Mouse (Mus musculus) liver, embryonic 11.5 days (tissue): ENCODE measurements around the gene Acmsd. TPM values are rescaled to one million over a fixed set of nuclear protein-coding genes. Genes with fewer than 3 reads are reported as not detected.
"Not testable (repeated sequence)": the region's sequence is repeated elsewhere in the genome, so short reads cannot be mapped to it uniquely, and the experiment has no call there.

ENCODE experiments used
- ATAC-seq: fragments of 200-750 bp; cut with Nextera tagmentation; replicated peaks from 2 replicates; pipeline ENCODE4 v1.8.0; 2017; ENCODE audit warnings: moderate number of reproducible peaks, mild to moderate bottlenecking, moderate TSS enrichment, moderate library complexity; ENCODE audit not compliant: low FRiP score
- DNase-seq: peaks from one replicate; pipeline ENCODE4 v3.0.0-alpha.2; 2017; ENCODE audit warnings: low spot score
- H3K27ac ChIP-seq: fragments of 300-500 bp; sonication (generic); 2 replicates; pipeline ENCODE4 v1.5.1; 2014; ENCODE audit warnings: mild to moderate bottlenecking, low read depth, low read length, control low read depth
- H3K27me3 ChIP-seq: fragments of 300-500 bp; sonication (generic); replicated peaks from 2 replicates; pipeline ENCODE4 v1.6.1; 2014; ENCODE audit warnings: low read length, mixed read lengths; ENCODE audit not compliant: control insufficient read depth, insufficient read depth
- H3K36me3 ChIP-seq: fragments of 300-500 bp; sonication (generic); 2 replicates; pipeline ENCODE4 v1.6.1; 2014; ENCODE audit warnings: mild to moderate bottlenecking, low read length, moderate library complexity, mixed read lengths; ENCODE audit not compliant: control insufficient read depth, insufficient read depth
- H3K4me1 ChIP-seq: fragments of 300-500 bp; sonication (generic); replicated peaks from 2 replicates; pipeline ENCODE4 v1.6.1; 2014; ENCODE audit warnings: low read length, mixed read lengths; ENCODE audit not compliant: control insufficient read depth, insufficient read depth
- H3K4me2 ChIP-seq: fragments of 300-500 bp; sonication (generic); 2 replicates; pipeline ENCODE4 v1.6.1; 2014; ENCODE audit warnings: mild to moderate bottlenecking, control low read depth, moderate library complexity
- H3K4me3 ChIP-seq: fragments of 300-500 bp; sonication (generic); 2 replicates; pipeline ENCODE4 v1.5.1; 2014; ENCODE audit warnings: low read depth, low read length, control low read depth
- H3K9ac ChIP-seq: fragments of 300-500 bp; sonication (generic); 2 replicates; pipeline ENCODE4 v1.6.1; 2014; ENCODE audit warnings: low read depth, low read length, control low read depth
- H3K9me3 ChIP-seq: fragments of 300-500 bp; sonication (generic); 2 replicates; pipeline ENCODE4 v1.6.1; 2016; ENCODE audit warnings: low read length, inconsistent platforms, mixed read lengths; ENCODE audit not compliant: control insufficient read depth
- WGBS: fragments of 180-500 bp; shearing (Covaris S2); extraction: QIAGEN DNeasy Blood & Tissue Kit; methylation state at CpG from one replicate; pipeline ENCODE4 v1.1.7; 2014; 5-methylcytosine and 5-hydroxymethylcytosine counted together
- polyA plus RNA-seq: library from polyadenylated mRNA; unstranded; fragments of >200 nt; fragmentation: Nextera tagmentation; extraction: Ambion mirVana; gene quantifications from 2 replicates; pipeline ENCODE4 v1.2.1, GENCODE M21; 2014

The Acmsd gene
- polyA plus RNA-seq, 1 experiment from 2014 or later: 7.2 TPM

- Histone ChIP-seq H3K9me3 (no peaks in the 10 kb centered on the region), H3K4me1 (no peaks in the 10 kb centered on the region), H3K27me3 (no peaks in the 10 kb centered on the region), H3K27ac (no peak overlapping the region), H3K4me2 (no peak overlapping the region), H3K9ac (no peak overlapping the region), H3K4me3 (no peak overlapping the region), H3K36me3 (no peaks in the 10 kb centered on the region)
- ATAC-seq (no peak), DNase-seq (no peak)
- 75% methylated on average over 3 of the region's 3 CpGs for WGBS
Observed at GRCm38 (mm10) chr1:127732435-127732834, 3.2 kb downstream of the Acmsd start.

GRCm38 (mm10) chr1:127732841-127733240 is 3.6 kb downstream of the Acmsd start:
- DNase-seq: no peak
- no peak overlapping the region for H3K27ac ChIP-seq
- H3K9ac ChIP-seq: no peak overlapping the region
- no peak overlapping the region for H3K4me2 ChIP-seq
- no peaks in the 10 kb centered on the region for H3K27me3 ChIP-seq
- no peak overlapping the region for H3K4me3 ChIP-seq
- no peaks in the 10 kb centered on the region for H3K36me3 ChIP-seq
- H3K9me3 ChIP-seq: no peaks in the 10 kb centered on the region
- 75% methylated on average over 3 of the region's 3 CpGs for WGBS
- ATAC-seq: no peak
- no peaks in the 10 kb centered on the region for H3K4me1 ChIP-seq

- H3K27ac ChIP-seq: no peak overlapping the region
- WGBS: 68% methylated on average over 3 of the region's 3 CpGs
Observed at GRCm38 (mm10) chr1:127735356-127735755, 6.1 kb downstream of the Acmsd start.

GRCm38 (mm10) chr1:127750401-127751102 is 21.3 kb downstream of the Acmsd start:
- no peaks in the 10 kb centered on the region for H3K27me3 ChIP-seq
- no peak overlapping the region for H3K27ac ChIP-seq
- no peak overlapping the region for H3K4me3 ChIP-seq
- 76% methylated on average over 11 of the region's 11 CpGs for WGBS
- DNase-seq: no peak
- no peaks in the 10 kb centered on the region for H3K36me3 ChIP-seq
- no peak for ATAC-seq
- peaks cover 6% of the 10 kb centered on the region for H3K4me1 ChIP-seq
- no peak overlapping the region for H3K9ac ChIP-seq
- H3K9me3 ChIP-seq: no peaks in the 10 kb centered on the region
- no peak overlapping the region for H3K4me2 ChIP-seq

More at GRCm38 (mm10) chr1:127735356-127735755, 6.1 kb downstream of the Acmsd start:
- Histone ChIP-seq H3K4me1 (no peaks in the 10 kb centered on the region), H3K36me3 (no peaks in the 10 kb centered on the region), H3K9ac (no peak overlapping the region), H3K27me3 (no peaks in the 10 kb centered on the region), H3K4me3 (no peak overlapping the region), H3K4me2 (no peak overlapping the region), H3K9me3 (no peaks in the 10 kb centered on the region)
- no peak for ATAC-seq
- DNase-seq: no peak

GRCm38 (mm10) chr1:127755806-127756205 is 26.6 kb downstream of the Acmsd start:
- Histone ChIP-seq H3K27ac (peak overlapping the region; percentile 91), H3K4me2 (peak overlapping the region; percentile 55; the same call in 1 of the 2 replicates), H3K9me3 (no peaks in the 10 kb centered on the region), H3K4me1 (peaks cover 23% of the 10 kb centered on the region), H3K27me3 (no peaks in the 10 kb centered on the region), H3K36me3 (no peaks in the 10 kb centered on the region), H3K4me3 (no peak overlapping the region), H3K9ac (peak overlapping the region; percentile 51)
- DNase-seq: no peak
- no peak for ATAC-seq
- 46% methylated on average over 4 of the region's 4 CpGs for WGBS

GRCm38 (mm10) chr1:127756331-127757163 is 27.3 kb downstream of the Acmsd start:
- Histone ChIP-seq H3K27ac (peak overlapping the region; percentile 91), H3K4me2 (peak overlapping the region; percentile 55), H3K4me1 (peaks cover 23% of the 10 kb centered on the region), H3K36me3 (no peaks in the 10 kb centered on the region), H3K27me3 (no peaks in the 10 kb centered on the region), H3K4me3 (no peak overlapping the region; the same call in 1 of the 2 replicates), H3K9ac (peak overlapping the region; percentile 63), H3K9me3 (no peaks in the 10 kb centered on the region)
- peak; percentile 98 for ATAC-seq
- WGBS: 33% methylated on average over 5 of the region's 5 CpGs
- DNase-seq: peak; percentile 56

- peak; percentile 21; the same call in 1 of the 2 replicates for ATAC-seq
- 84% methylated on average over 3 of the region's 3 CpGs for WGBS
- Histone ChIP-seq H3K4me2 (peak overlapping the region; percentile 55), H3K27ac (peak overlapping the region; percentile 91), H3K4me1 (peaks cover 23% of the 10 kb centered on the region), H3K9ac (peak overlapping the region; percentile 63)
- not testable (repeated sequence) for H3K36me3 ChIP-seq, H3K4me3 ChIP-seq, DNase-seq, H3K27me3 ChIP-seq, H3K9me3 ChIP-seq
Observed at GRCm38 (mm10) chr1:127757164-127757545, 27.9 kb downstream of the Acmsd start.

- Histone ChIP-seq H3K9ac (no peak overlapping the region), H3K36me3 (no peaks in the 10 kb centered on the region), H3K27ac (no peak overlapping the region), H3K9me3 (no peaks in the 10 kb centered on the region), H3K4me1 (no peaks in the 10 kb centered on the region), H3K4me3 (no peak overlapping the region), H3K27me3 (no peaks in the 10 kb centered on the region), H3K4me2 (no peak overlapping the region)
- ATAC-seq (0 out of 2 replicates have a peak, but pooled peaks have one; percentile 34), DNase-seq (no peak)
- 59% methylated on average over 2 of the region's 2 CpGs for WGBS
Observed at GRCm38 (mm10) chr1:127765468-127765867, 36.3 kb downstream of the Acmsd start.
